Mouse (Mus musculus) G1E (cell line): Measurements from ENCODE around the gene Rpl19.

Experiments used
- CTCF ChIP-seq: IDR thresholded peaks from 2 replicates; pipeline ENCODE4 v1.5.1; 2012; ENCODE audit warnings: low read depth, low read length, inconsistent platforms, mixed read lengths
- GATA1 ChIP-seq: IDR thresholded peaks from 2 replicates; pipeline ENCODE4 v1.6.1; 2012; ENCODE audit warnings: borderline replicate concordance, low read length, inconsistent platforms, mixed read lengths
- TAL1 ChIP-seq: conservative IDR thresholded peaks from 2 replicates; pipeline ENCODE4 v1.6.1; 2012; ENCODE audit warnings: low read depth, low read length, inconsistent platforms, mixed read lengths

GRCm38 (mm10) chr11:98034840-98035239 is 8.3 kb downstream of the Rpl19 start:
- TF ChIP-seq GATA1 (no peak), CTCF (no peak), TAL1 (no peak)
